Mouse (Mus musculus): ENCODE measurements around the gene Fam221b.

DNA sequence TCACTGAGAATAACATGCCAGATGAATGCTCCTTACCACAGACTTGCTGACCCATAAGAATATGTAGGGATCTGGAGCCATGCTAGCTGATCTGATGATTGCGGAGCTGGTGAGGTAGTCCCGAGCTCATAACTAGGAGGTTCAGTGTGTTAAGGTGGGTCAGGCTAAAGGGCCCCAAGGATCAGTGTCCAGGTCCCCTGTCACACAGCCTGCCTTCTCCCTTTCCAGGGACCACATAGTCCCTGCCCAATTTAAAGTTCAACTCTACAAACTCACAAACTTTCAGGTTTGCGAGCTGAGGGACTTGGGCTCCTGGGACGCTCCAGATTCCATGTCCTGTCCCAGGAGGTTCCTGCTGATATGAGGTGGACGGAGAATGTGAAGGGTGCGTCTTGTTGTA lies 31.8 kb upstream of the Fam221b start, which contains the start of gene Olfr70:
- no peak for TF ChIP-seq POLR2A (IDR thresholded peaks at IDR 0.05; ENCODE audit: insufficient read depth, low read length)
- TF ChIP-seq CTCF (IDR thresholded peaks at IDR 0.05; ENCODE audit: low read depth, low read length), result no peak
